Mouse (Mus musculus): ENCODE data around the gene Pim2.
A peak's percentile ranks its signal among the peaks of the same experiment; 100 is the strongest.

The Pim2 gene

GRCm38 (mm10) chrX:7878007-7878419 is at the start of gene Pim2:
Gene Pim2 (plus strand): TSS chrX:7878262.
- DNase-seq, result peak; percentile 80

- no peak for DNase-seq
These were observed 40.9 kb upstream of the Pim2 start for GRCm38 (mm10) chrX:7837146-7837545.

- DNase-seq, result no peak
These were observed 37.3 kb upstream of the Pim2 start for GRCm38 (mm10) chrX:7840842-7841162.

GRCm38 (mm10) chrX:7841163-7842162 is 36.6 kb upstream of the Pim2 start, which contains the start of gene Otud5:
Gene Otud5 (plus strand): TSS chrX:7841364.
- DNase-seq, result peak; percentile 89

- DNase-seq, result peak; percentile 5
These were observed 35.7 kb upstream of the Pim2 start for GRCm38 (mm10) chrX:7842318-7842717.

- no peak for DNase-seq
These were observed 30.2 kb upstream of the Pim2 start for GRCm38 (mm10) chrX:7847845-7848244.

GRCm38 (mm10) chrX:7854578-7854977 is 23.5 kb upstream of the Pim2 start:
- DNase-seq, result peak; percentile 31

GRCm38 (mm10) chrX:7859191-7859753 is 18.8 kb upstream of the Pim2 start:
- no peak for DNase-seq

GRCm38 (mm10) chrX:7863181-7863580 is 14.9 kb upstream of the Pim2 start:
- no peak for DNase-seq

- no peak for DNase-seq
These were observed 13.5 kb upstream of the Pim2 start for GRCm38 (mm10) chrX:7864551-7864950.

GRCm38 (mm10) chrX:7865343-7865742 is 12.7 kb upstream of the Pim2 start:
- DNase-seq, result no peak

- DNase-seq, result no peak
These were observed 12.3 kb upstream of the Pim2 start for GRCm38 (mm10) chrX:7865786-7866185.

GRCm38 (mm10) chrX:7867141-7867540 is 10.9 kb upstream of the Pim2 start:
- DNase-seq, result no peak

GRCm38 (mm10) chrX:7868506-7868905 is 9.6 kb upstream of the Pim2 start:
- no peak for DNase-seq

- no peak for DNase-seq
These were observed 8.2 kb upstream of the Pim2 start for GRCm38 (mm10) chrX:7869826-7870225.

- DNase-seq, result peak; percentile 31
These were observed 433 bp downstream of the Pim2 start for GRCm38 (mm10) chrX:7878495-7878894.

- DNase-seq, result peak; percentile 49
These were observed 1.8 kb downstream of the Pim2 start for GRCm38 (mm10) chrX:7879819-7880218.

- peak; percentile 86 for DNase-seq
These were observed 5.9 kb downstream of the Pim2 start, which contains the start of gene Slc35a2 for GRCm38 (mm10) chrX:7883841-7884567. Gene Slc35a2 (plus strand): TSS chrX:7884028.

GRCm38 (mm10) chrX:7898211-7898610 is 20.1 kb downstream of the Pim2 start:
- DNase-seq, result no peak

GRCm38 (mm10) chrX:7898880-7899874 is 21.1 kb downstream of the Pim2 start, which contains the start of the genes Pqbp1 and Timm17b:
Gene Pqbp1 (minus strand): TSS chrX:7899269.
Gene Timm17b (plus strand): TSS chrX:7899357.
- DNase-seq, result peak; percentile 87

- DNase-seq, result no peak
These were observed 26.4 kb downstream of the Pim2 start for GRCm38 (mm10) chrX:7904441-7904840.

- DNase-seq, result no peak
These were observed 29.7 kb downstream of the Pim2 start, which contains the start of gene Gm10491 for GRCm38 (mm10) chrX:7907735-7908134. Gene Gm10491 (minus strand): TSS chrX:7907835.

Measured in kidney, adult 18-20 months (tissue).